Mouse (Mus musculus): ENCODE results near the gene Ednra.
"Not testable (repeated sequence)": the region's sequence is repeated elsewhere in the genome, so short reads cannot be mapped to it uniquely, and the experiment has no call there.

Ednra gene

GRCm38 (mm10) chr8:77717036-77717435 is 7.2 kb downstream of the Ednra start:
- no peak for DNase-seq

- DNase-seq = no peak
Measured at GRCm38 (mm10) chr8:77714455-77714854, 9.8 kb downstream of the Ednra start.

- DNase-seq = no peak
Measured at GRCm38 (mm10) chr8:77713688-77714087, 10.6 kb downstream of the Ednra start.

GRCm38 (mm10) chr8:77704768-77705167 is 19.5 kb downstream of the Ednra start:
- DNase-seq = no peak

- DNase-seq = no peak
Measured at GRCm38 (mm10) chr8:77698028-77698427, 26.2 kb downstream of the Ednra start.

- no peak for DNase-seq
Measured at GRCm38 (mm10) chr8:77696182-77696581, 28.1 kb downstream of the Ednra start.

GRCm38 (mm10) chr8:77695486-77696058 is 28.7 kb downstream of the Ednra start:
- DNase-seq = no peak

GRCm38 (mm10) chr8:77695070-77695469 is 29.2 kb downstream of the Ednra start:
- DNase-seq = no peak

GRCm38 (mm10) chr8:77694588-77694987 is 29.7 kb downstream of the Ednra start:
- DNase-seq = no peak

GRCm38 (mm10) chr8:77689421-77690059 is 34.7 kb downstream of the Ednra start:
- not testable (repeated sequence) for DNase-seq

GRCm38 (mm10) chr8:77688978-77689377 is 35.3 kb downstream of the Ednra start:
- no peak for DNase-seq

GRCm38 (mm10) chr8:77684372-77684771 is 39.9 kb downstream of the Ednra start:
- DNase-seq = no peak

GRCm38 (mm10) chr8:77683356-77684106 is 40.7 kb downstream of the Ednra start:
- no peak for DNase-seq

GRCm38 (mm10) chr8:77682008-77682934 is 42.0 kb downstream of the Ednra start:
- no peak for DNase-seq

- no peak for DNase-seq
Measured at GRCm38 (mm10) chr8:77672036-77672435, 52.2 kb downstream of the Ednra start.

- no peak for DNase-seq
Measured at GRCm38 (mm10) chr8:77670612-77671363, 53.5 kb downstream of the Ednra start.

- no peak for DNase-seq
Measured at GRCm38 (mm10) chr8:77667916-77668315, 56.3 kb downstream of the Ednra start.

GRCm38 (mm10) chr8:77664901-77665300 is 59.4 kb downstream of the Ednra start:
- DNase-seq = no peak

- DNase-seq = no peak
Measured at GRCm38 (mm10) chr8:77659534-77660080, 64.7 kb downstream of the Ednra start.

- no peak for DNase-seq
Measured at GRCm38 (mm10) chr8:77658356-77658755, 65.9 kb downstream of the Ednra start.

GRCm38 (mm10) chr8:77650646-77651190 is 73.5 kb downstream of the Ednra start:
- DNase-seq = no peak
